Mouse (Mus musculus) liver, embryonic 15.5 days (tissue): ENCODE measurements around the gene Cdc42ep5. TPM values are rescaled to one million over a fixed set of nuclear protein-coding genes. Genes with fewer than 3 reads are reported as not detected.

ENCODE experiments used
- ATAC-seq: fragments of 200-750 bp; cut with Nextera tagmentation; 2 replicates; pipeline ENCODE4 v1.8.0; 2017; ENCODE audit warnings: moderate number of reproducible peaks, mild to moderate bottlenecking, moderate library complexity; ENCODE audit not compliant: insufficient read depth
- H3K27ac ChIP-seq: fragments of 300-500 bp; sonication (generic); replicated peaks from 2 replicates; pipeline ENCODE4 v1.5.1; 2015; ENCODE audit warnings: mild to moderate bottlenecking, inconsistent platforms
- H3K27me3 ChIP-seq: fragments of 300-500 bp; sonication (generic); 2 replicates; pipeline ENCODE4 v1.6.1; 2015; ENCODE audit warnings: mild to moderate bottlenecking, inconsistent platforms
- H3K36me3 ChIP-seq: fragments of 300-500 bp; sonication (generic); replicated peaks from 2 replicates; pipeline ENCODE4 v1.6.1; 2015; ENCODE audit warnings: moderate library complexity, mild to moderate bottlenecking, inconsistent platforms
- H3K4me1 ChIP-seq: fragments of 300-500 bp; sonication (generic); replicated peaks from 2 replicates; pipeline ENCODE4 v1.6.1; 2015; ENCODE audit warnings: inconsistent platforms
- H3K4me2 ChIP-seq: fragments of 300-500 bp; sonication (generic); 2 replicates; pipeline ENCODE4 v1.6.1; 2015; ENCODE audit warnings: moderate library complexity, mild to moderate bottlenecking, inconsistent platforms
- H3K4me3 ChIP-seq: fragments of 300-500 bp; sonication (generic); replicated peaks from 2 replicates; pipeline ENCODE4 v1.5.1; 2015; ENCODE audit warnings: mild to moderate bottlenecking, inconsistent platforms
- H3K9ac ChIP-seq: fragments of 300-500 bp; sonication (generic); 2 replicates; pipeline ENCODE4 v1.6.1; 2015; ENCODE audit warnings: moderate library complexity, mild to moderate bottlenecking, inconsistent platforms
- H3K9me3 ChIP-seq: fragments of 300-500 bp; sonication (generic); replicated peaks from 2 replicates; pipeline ENCODE4 v1.6.1; 2016; ENCODE audit warnings: inconsistent platforms
- WGBS: fragments of 180-500 bp; shearing (Covaris S2); methylation state at CpG from one replicate; pipeline ENCODE4 v1.1.7; 2015; ENCODE audit warnings: mixed read lengths; ENCODE audit not compliant: insufficient replicate concordance; 5-methylcytosine and 5-hydroxymethylcytosine counted together
- polyA plus RNA-seq: library from polyadenylated mRNA; unstranded; fragments of >200 nt; fragmentation: Nextera tagmentation; extraction: Ambion mirVana; gene quantifications from 2 replicates; pipeline ENCODE4 v1.2.1, GENCODE M21; 2015

The Cdc42ep5 gene
- polyA plus RNA-seq, 1 experiment from 2014 or later = 6.1 TPM

DNA sequence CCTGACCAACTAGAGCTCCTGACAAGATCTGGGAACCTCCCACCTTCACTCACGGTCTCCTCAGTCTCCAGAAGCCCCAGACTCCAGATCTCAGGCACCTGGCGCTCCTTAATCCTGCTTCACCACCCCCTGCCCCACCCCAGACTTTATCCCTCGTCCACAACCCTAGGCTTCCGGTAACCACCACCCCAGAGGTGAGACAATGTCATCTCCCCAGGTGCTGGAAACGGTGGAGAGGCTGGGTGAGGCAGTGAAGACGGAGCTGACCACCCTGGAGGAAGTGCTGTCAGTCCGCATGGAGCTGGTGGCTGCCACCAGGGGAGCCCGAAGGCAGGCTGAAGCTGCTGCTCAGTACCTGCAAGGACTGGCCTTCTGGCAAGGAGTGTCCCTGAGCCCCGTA is 39.4 kb downstream of the Cdc42ep5 start:
- Histone ChIP-seq H3K27me3 (peaks cover 28% of the 10 kb centered on the region), H3K4me1 (no peaks in the 10 kb centered on the region), H3K4me3 (no peak overlapping the region), H3K27ac (no peak overlapping the region), H3K9ac (no peak overlapping the region), H3K36me3 (no peaks in the 10 kb centered on the region), H3K4me2 (no peak overlapping the region), H3K9me3 (no peaks in the 10 kb centered on the region)
- WGBS = 21% methylated on average over 9 of the region's 9 CpGs
- ATAC-seq = no peak

DNA sequence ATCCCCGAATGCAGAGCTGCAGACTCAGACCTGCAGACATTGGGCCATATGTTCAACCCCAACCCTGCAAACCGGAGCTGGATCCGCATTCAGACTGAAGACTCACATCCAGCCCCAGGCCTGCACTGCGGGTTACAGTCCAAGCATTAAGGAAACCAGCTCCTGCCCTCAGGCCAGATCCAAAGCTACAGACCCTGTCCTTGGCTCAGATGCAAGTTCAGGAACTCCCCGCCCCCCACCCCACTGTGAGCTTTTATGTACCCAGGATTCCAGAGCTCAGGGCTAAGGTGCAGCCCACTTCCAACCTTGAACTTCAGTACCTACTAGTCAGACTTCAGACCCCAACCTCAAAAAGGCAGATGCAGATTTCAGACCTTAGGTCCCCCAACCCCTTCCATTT is 39.8 kb downstream of the Cdc42ep5 start:
- no peak overlapping the region for H3K9ac ChIP-seq
- H3K4me1 ChIP-seq = no peaks in the 10 kb centered on the region
- H3K36me3 ChIP-seq = no peaks in the 10 kb centered on the region
- no peak for ATAC-seq
- no peaks in the 10 kb centered on the region for H3K9me3 ChIP-seq
- H3K4me2 ChIP-seq = no peak overlapping the region
- H3K27ac ChIP-seq = no peak overlapping the region
- WGBS = 26% methylated on average over 5 of the region's 5 CpGs
- H3K4me3 ChIP-seq = no peak overlapping the region
- peaks cover 32% of the 10 kb centered on the region for H3K27me3 ChIP-seq

DNA sequence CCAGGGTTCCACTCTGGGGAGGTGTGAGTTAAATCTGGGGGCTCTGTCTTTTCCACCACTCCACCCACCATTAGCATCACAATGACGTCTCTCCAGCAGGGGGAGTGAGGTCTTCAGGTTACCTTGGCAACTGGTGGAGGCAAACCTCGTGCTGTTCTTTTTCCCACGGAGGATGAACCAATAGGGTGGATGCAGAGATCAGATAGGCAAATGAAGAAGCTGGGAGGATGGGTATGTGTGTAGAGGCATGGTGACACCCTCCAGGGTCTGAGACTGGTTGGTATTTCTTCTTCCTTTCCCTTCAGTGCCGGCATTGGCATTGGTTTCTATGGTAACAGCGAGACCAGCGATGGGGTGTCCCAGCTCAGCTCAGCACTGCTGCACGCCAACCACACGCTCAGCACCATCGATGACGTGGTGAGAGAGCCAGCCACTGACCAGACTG is 40.3 kb downstream of the Cdc42ep5 start:
- no peak overlapping the region for H3K4me2 ChIP-seq
- 0 out of 2 replicates have a peak, but pooled peaks have one; percentile 31 for ATAC-seq
- WGBS = 3% methylated on average over 10 of the region's 10 CpGs

DNA sequence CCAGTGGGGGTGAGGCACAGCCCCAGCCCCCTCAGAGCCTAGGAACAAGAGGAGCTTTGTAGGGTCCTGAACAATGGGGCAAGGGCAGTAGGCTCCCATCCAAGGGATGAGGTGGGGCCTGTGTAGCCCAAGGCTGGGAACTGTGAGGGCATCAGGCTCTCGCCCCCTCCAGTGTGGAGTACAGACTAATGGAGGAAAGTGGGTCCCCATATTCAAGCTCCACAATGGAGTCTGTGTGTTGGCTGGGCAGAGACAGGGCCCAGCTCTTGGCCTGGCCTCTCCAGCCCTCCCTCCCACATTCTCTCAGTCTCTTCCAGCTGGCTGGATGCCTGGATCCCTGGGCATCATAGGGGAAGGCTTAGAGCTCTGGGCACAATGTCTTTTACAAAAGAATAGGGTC is 40.9 kb downstream of the Cdc42ep5 start:
- H3K4me3 ChIP-seq = no peak overlapping the region
- no peak overlapping the region for H3K9ac ChIP-seq
- no peak for ATAC-seq
- no peaks in the 10 kb centered on the region for H3K36me3 ChIP-seq
- H3K27ac ChIP-seq = no peak overlapping the region
- WGBS = 43% methylated on average over 1 of the region's 1 CpGs
- peaks cover 7% of the 10 kb centered on the region; the same call in 1 of the 2 replicates for H3K4me1 ChIP-seq
- peaks cover 43% of the 10 kb centered on the region for H3K27me3 ChIP-seq
- no peaks in the 10 kb centered on the region for H3K9me3 ChIP-seq
- no peak overlapping the region for H3K4me2 ChIP-seq

More for the DNA sequence above, 40.3 kb downstream of the Cdc42ep5 start:
- Histone ChIP-seq H3K4me1 (peaks cover 5% of the 10 kb centered on the region; the same call in 1 of the 2 replicates), H3K9me3 (no peaks in the 10 kb centered on the region), H3K27me3 (peaks cover 37% of the 10 kb centered on the region), H3K9ac (no peak overlapping the region), H3K4me3 (no peak overlapping the region), H3K27ac (no peak overlapping the region), H3K36me3 (no peaks in the 10 kb centered on the region)

GRCm38 (mm10) chr7:4122783-4123182 is 41.9 kb downstream of the Cdc42ep5 start:
- peaks cover 7% of the 10 kb centered on the region; the same call in 1 of the 2 replicates for H3K4me1 ChIP-seq
- H3K9me3 ChIP-seq = no peaks in the 10 kb centered on the region
- peaks cover 51% of the 10 kb centered on the region for H3K27me3 ChIP-seq
- no peak overlapping the region for H3K27ac ChIP-seq
- no peaks in the 10 kb centered on the region for H3K36me3 ChIP-seq
- no peak overlapping the region for H3K4me2 ChIP-seq
- no peak overlapping the region for H3K9ac ChIP-seq
- ATAC-seq = no peak
- H3K4me3 ChIP-seq = no peak overlapping the region
- 72% methylated on average over 10 of the region's 10 CpGs for WGBS

- Histone ChIP-seq H3K4me2 (no peak overlapping the region), H3K36me3 (no peaks in the 10 kb centered on the region), H3K9ac (no peak overlapping the region), H3K4me3 (no peak overlapping the region), H3K9me3 (no peaks in the 10 kb centered on the region), H3K27me3 (peaks cover 55% of the 10 kb centered on the region), H3K4me1 (peaks cover 7% of the 10 kb centered on the region; the same call in 1 of the 2 replicates), H3K27ac (no peak overlapping the region)
- ATAC-seq = no peak
- WGBS = 40% methylated on average over 11 of the region's 11 CpGs
Observed at GRCm38 (mm10) chr7:4122076-4122768, 42.4 kb downstream of the Cdc42ep5 start.

DNA sequence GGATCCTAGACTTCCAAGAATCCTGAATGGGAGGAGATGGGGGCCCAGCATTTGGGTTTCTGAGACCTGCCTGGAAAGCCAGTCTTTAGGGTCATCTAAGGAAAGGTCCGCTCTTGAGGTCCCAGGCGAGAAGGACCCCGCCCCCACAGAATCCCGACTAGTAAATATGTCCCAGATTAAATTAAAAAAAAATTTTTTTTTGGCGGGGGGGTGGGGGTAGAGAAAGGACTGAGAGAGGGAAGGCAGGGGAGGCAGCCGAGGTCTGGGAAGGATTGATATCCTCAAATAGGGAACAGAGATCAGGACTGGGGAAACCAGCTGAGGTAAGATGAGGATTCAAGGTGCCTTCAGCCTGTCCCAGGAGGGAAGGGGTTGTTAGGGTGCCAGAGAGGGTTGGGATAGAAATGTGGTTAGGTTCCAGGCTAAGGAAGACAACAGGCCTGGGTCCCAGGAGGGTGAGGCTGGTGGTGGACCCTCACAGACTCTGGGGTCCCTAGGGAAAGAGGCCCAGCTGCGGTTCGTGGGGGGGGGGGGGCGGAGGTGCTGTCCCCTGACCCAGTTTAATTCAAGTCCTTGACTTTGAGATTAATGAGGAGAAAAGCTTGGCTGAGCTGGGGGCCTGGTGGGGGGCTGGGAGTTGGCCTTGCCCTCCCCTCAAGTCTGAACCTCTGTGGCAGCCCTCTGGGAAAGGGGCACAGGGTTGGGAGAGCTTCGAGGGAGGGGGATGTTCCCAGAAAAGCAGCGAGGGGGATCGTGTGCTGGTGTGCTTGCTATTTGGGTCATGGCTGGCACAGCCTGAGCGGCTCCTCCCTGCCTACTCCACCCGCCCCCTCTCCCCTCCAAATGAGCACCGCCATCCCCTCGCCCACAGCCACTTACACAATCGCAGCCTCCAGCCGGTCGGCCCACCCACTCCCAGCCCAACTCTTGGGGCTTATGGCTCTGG is 44.4 kb downstream of the Cdc42ep5 start:
- WGBS = 18% methylated on average over 19 of the region's 19 CpGs
- Histone ChIP-seq H3K9ac (no peak overlapping the region), H3K27ac (no peak overlapping the region), H3K4me3 (no peak overlapping the region), H3K27me3 (peaks cover 61% of the 10 kb centered on the region), H3K9me3 (no peaks in the 10 kb centered on the region), H3K36me3 (no peaks in the 10 kb centered on the region), H3K4me1 (peaks cover 7% of the 10 kb centered on the region; the same call in 1 of the 2 replicates), H3K4me2 (no peak overlapping the region)
- ATAC-seq = no peak

DNA sequence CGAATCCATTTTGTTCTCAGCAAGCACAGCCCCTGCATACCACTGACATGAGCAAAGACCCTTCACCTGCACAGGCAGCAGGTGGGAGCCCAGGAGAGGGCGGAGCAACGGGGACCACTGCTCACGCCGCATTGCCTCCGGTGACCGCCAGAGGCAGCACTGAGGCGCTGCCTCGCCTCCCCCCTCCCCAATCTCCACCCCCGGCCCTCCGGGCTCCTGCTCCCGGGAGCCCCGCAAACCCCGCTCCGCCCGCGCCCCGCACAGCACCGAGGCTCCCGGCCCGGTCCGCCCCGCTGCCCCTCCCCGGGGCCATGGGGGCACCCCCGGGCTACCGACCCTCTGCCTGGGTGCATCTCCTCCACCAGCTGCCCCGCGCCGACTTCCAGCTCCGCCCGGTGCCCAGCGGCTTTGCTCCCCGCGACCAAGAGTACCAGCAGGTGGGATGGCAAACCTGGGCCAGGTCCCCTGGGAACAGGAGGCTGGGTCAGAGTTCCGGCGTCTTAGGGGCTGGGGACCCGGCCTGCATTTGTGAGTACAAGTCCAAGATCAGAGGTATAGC is 45.2 kb downstream of the Cdc42ep5 start, which contains the start of gene Ttyh1:
Gene Ttyh1 (plus strand): TSS at position 65 of the 559 bp plus-strand sequence.
- H3K9me3 ChIP-seq = no peaks in the 10 kb centered on the region
- H3K9ac ChIP-seq = no peak within 1 kb of the TSS
- H3K27ac ChIP-seq = no peak within 1 kb of the TSS
- no peak for ATAC-seq
- H3K36me3 ChIP-seq = no peaks in the 10 kb centered on the region
- peaks cover 61% of the 10 kb centered on the region for H3K27me3 ChIP-seq
- WGBS = 2% methylated on average over 36 of the region's 37 CpGs
- no peak within 1 kb of the TSS; the same call in 1 of the 2 replicates for H3K4me3 ChIP-seq
- H3K4me1 ChIP-seq = peaks cover 7% of the 10 kb centered on the region; the same call in 1 of the 2 replicates
- peak within 1 kb of the TSS; percentile 33; the same call in 1 of the 2 replicates for H3K4me2 ChIP-seq

- no peak overlapping the region for H3K9ac ChIP-seq
- no peak overlapping the region for H3K27ac ChIP-seq
- H3K4me2 ChIP-seq = no peak overlapping the region
- H3K9me3 ChIP-seq = no peaks in the 10 kb centered on the region
- 46% methylated on average over 8 of the region's 8 CpGs for WGBS
- peaks cover 55% of the 10 kb centered on the region for H3K27me3 ChIP-seq
- no peak for ATAC-seq
- no peaks in the 10 kb centered on the region for H3K36me3 ChIP-seq
- H3K4me1 ChIP-seq = peaks cover 7% of the 10 kb centered on the region; the same call in 1 of the 2 replicates
- no peak overlapping the region for H3K4me3 ChIP-seq
Observed at GRCm38 (mm10) chr7:4117050-4117814, 47.4 kb downstream of the Cdc42ep5 start.

- Histone ChIP-seq H3K4me2 (no peak overlapping the region), H3K27me3 (peaks cover 8% of the 10 kb centered on the region; the same call in 1 of the 2 replicates), H3K36me3 (no peaks in the 10 kb centered on the region), H3K4me1 (no peaks in the 10 kb centered on the region), H3K27ac (no peak overlapping the region), H3K9ac (no peak overlapping the region), H3K4me3 (no peak overlapping the region), H3K9me3 (no peaks in the 10 kb centered on the region)
- no peak for ATAC-seq
- 34% methylated on average over 3 of the region's 3 CpGs for WGBS
Observed at GRCm38 (mm10) chr7:4111766-4112165, 52.9 kb downstream of the Cdc42ep5 start.
